Mouse (Mus musculus) stomach, embryonic 15.5 days (tissue): ENCODE measurements around the gene 9130213A22Rik. TPM values are rescaled to one million over a fixed set of nuclear protein-coding genes. Genes with fewer than 3 reads are reported as not detected.
A peak's percentile ranks its signal among the peaks of the same experiment; 100 is the strongest.

Source experiments
- ATAC-seq: fragments of 200-750 bp; cut with Nextera tagmentation; 2 replicates; pipeline ENCODE4 v1.8.0; 2017; ENCODE audit warnings: low read depth, moderate number of reproducible peaks, moderate TSS enrichment; ENCODE audit not compliant: insufficient read depth, low FRiP score
- H3K27ac ChIP-seq: fragments of 300-500 bp; sonication (generic); 2 replicates; pipeline ENCODE4 v1.5.1; 2015; ENCODE audit warnings: mild to moderate bottlenecking, inconsistent platforms
- H3K27me3 ChIP-seq: fragments of 300-500 bp; sonication (generic); replicated peaks from 2 replicates; pipeline ENCODE4 v1.6.1; 2015; ENCODE audit warnings: inconsistent platforms
- H3K36me3 ChIP-seq: fragments of 300-500 bp; sonication (generic); 2 replicates; pipeline ENCODE4 v1.6.1; 2015; ENCODE audit warnings: inconsistent platforms
- H3K4me1 ChIP-seq: fragments of 300-500 bp; sonication (generic); 2 replicates; pipeline ENCODE4 v1.6.1; 2015; ENCODE audit warnings: inconsistent platforms
- H3K4me2 ChIP-seq: fragments of 300-500 bp; sonication (generic); 2 replicates; pipeline ENCODE4 v1.6.1; 2015; ENCODE audit warnings: mild to moderate bottlenecking, inconsistent platforms
- H3K4me3 ChIP-seq: fragments of 300-500 bp; sonication (generic); replicated peaks from 2 replicates; pipeline ENCODE4 v1.5.1; 2015; ENCODE audit warnings: inconsistent platforms
- H3K9ac ChIP-seq: fragments of 300-500 bp; sonication (generic); 2 replicates; pipeline ENCODE4 v1.6.1; 2015; ENCODE audit warnings: inconsistent platforms
- H3K9me3 ChIP-seq: fragments of 300-500 bp; sonication (generic); 2 replicates; pipeline ENCODE4 v1.6.1; 2016; ENCODE audit warnings: inconsistent platforms
- WGBS: fragments of 180-500 bp; shearing (Covaris S2); methylation state at CpG from one replicate; pipeline ENCODE4 v1.1.7; 2015; 5-methylcytosine and 5-hydroxymethylcytosine counted together
- polyA plus RNA-seq: library from polyadenylated mRNA; unstranded; fragments of >200 nt; fragmentation: Nextera tagmentation; extraction: Ambion mirVana; gene quantifications from 2 replicates; pipeline ENCODE4 v1.2.1, GENCODE M21; 2015

9130213A22Rik gene
- polyA plus RNA-seq, 1 experiment from 2014 or later: 0.37 TPM

DNA sequence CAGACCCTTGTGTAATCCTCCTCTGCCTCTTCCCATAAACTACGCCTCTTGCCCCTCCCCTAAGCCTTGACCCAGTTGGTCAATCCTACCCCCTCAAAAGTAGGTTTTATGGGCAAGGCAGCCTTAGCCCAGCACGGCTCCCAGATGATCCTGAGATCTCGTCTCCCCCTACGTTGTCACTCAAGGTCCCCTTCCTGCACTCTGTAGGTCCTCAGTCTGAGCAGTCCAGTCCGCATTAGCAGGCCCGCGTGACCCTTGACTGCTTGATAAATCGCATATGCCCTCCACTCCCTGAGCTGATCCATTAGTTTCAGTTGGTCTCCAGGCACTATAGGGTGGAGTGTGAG lies 12.2 kb upstream of the 9130213A22Rik start:
- H3K4me2 ChIP-seq: peak overlapping the region; percentile 82
- WGBS: 27% methylated on average over 8 of the region's 8 CpGs
- no peaks in the 10 kb centered on the region for H3K36me3 ChIP-seq
- no peaks in the 10 kb centered on the region; the same call in 1 of the 2 replicates for H3K27me3 ChIP-seq
- no peak; the same call in 1 of the 2 replicates for ATAC-seq
- H3K9me3 ChIP-seq: no peaks in the 10 kb centered on the region
- H3K9ac ChIP-seq: no peak overlapping the region
- no peak overlapping the region for H3K27ac ChIP-seq
- peaks cover 15% of the 10 kb centered on the region for H3K4me1 ChIP-seq
- peak overlapping the region; percentile 44 for H3K4me3 ChIP-seq

DNA sequence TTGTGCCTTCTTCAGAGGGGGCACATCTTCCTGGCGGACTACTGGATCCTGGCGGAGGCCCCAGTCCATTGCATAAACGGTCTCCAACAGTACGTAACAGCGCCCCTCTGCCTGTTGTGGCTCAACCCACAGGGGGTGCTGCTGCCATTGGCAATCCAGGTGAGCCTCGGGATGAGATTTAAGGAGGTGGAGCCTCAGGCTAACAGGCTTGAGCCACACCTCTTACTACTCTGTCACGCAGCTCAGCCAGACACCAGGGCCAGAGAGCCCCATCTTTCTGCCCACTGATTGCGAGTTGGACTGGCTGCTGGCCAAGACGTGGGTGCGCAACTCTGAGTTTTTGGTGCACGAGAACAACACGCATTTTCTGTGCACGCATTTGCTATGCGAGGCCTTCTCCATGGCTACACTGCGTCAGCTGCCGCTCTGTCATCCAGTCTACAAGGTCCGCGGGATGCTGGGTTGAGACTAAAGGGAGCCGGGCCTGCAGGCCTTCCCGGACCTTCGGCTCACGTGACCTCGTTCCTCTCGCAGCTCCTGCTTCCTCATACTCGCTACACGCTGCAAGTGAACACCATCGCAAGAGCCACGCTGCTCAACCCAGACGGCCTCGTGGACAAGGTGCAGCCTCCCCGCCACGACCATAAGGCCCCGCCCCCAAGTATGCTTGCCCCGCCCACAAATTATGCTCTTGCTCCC lies 11.7 kb upstream of the 9130213A22Rik start:
- Histone ChIP-seq H3K27me3 (no peaks in the 10 kb centered on the region; the same call in 1 of the 2 replicates), H3K9me3 (no peaks in the 10 kb centered on the region), H3K27ac (no peak overlapping the region), H3K36me3 (no peaks in the 10 kb centered on the region), H3K9ac (peak overlapping the region; percentile 2; the same call in 1 of the 2 replicates), H3K4me1 (peaks cover 15% of the 10 kb centered on the region), H3K4me2 (peak overlapping the region; percentile 82), H3K4me3 (peak overlapping the region; percentile 44)
- ATAC-seq: peak; percentile 79
- 2% methylated on average over 34 of the region's 34 CpGs for WGBS

GRCm38 (mm10) chr11:69133566-69133922 lies 11.2 kb upstream of the 9130213A22Rik start:
- WGBS: 18% methylated on average over 5 of the region's 5 CpGs
- Histone ChIP-seq H3K4me1 (peaks cover 15% of the 10 kb centered on the region), H3K9me3 (no peaks in the 10 kb centered on the region), H3K9ac (peak overlapping the region; percentile 2; the same call in 1 of the 2 replicates), H3K4me3 (peak overlapping the region; percentile 44), H3K27ac (no peak overlapping the region), H3K27me3 (no peaks in the 10 kb centered on the region; the same call in 1 of the 2 replicates), H3K36me3 (no peaks in the 10 kb centered on the region), H3K4me2 (peak overlapping the region; percentile 82)
- ATAC-seq: no peak

DNA sequence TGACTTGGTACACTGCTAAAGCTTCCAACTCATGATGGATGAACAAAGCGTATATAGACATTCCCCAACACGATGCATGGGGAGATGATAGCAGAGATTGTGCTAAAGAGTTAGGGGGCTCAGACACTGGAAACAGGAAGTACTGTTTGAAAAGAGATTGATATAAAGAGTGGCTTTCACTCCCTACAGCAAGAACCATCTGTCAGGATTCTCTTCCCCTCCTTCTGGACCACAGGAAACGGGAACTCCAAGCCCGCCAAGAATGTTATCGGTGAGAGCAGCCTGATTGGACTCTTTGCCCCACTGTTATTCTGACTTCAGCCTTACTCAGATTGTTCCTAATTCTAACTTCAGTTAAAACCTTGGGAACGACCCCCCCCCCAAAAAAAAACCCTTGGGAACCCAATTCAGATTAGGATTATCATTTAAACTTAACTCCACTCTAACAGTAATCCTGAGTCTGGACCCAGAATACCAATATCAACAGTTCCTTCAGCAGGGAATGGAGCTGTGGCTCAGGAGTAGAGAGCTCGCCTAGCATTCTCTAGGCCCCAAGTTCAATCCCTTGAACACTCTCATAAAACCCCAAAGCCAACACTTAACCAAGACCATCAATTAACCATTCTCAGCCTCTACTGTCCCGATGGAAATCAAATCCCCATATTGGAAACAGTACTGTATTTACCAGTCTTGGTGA lies 6.2 kb upstream of the 9130213A22Rik start:
- Histone ChIP-seq H3K9ac (no peak overlapping the region), H3K36me3 (no peaks in the 10 kb centered on the region), H3K4me3 (no peak overlapping the region), H3K4me2 (no peak overlapping the region), H3K27me3 (no peaks in the 10 kb centered on the region; the same call in 1 of the 2 replicates), H3K27ac (no peak overlapping the region), H3K9me3 (no peaks in the 10 kb centered on the region), H3K4me1 (0 out of 2 replicates have a peak, but pooled peaks cover 9% of the 10 kb centered on the region)
- no peak for ATAC-seq
- 59% methylated on average over 8 of the region's 8 CpGs for WGBS

DNA sequence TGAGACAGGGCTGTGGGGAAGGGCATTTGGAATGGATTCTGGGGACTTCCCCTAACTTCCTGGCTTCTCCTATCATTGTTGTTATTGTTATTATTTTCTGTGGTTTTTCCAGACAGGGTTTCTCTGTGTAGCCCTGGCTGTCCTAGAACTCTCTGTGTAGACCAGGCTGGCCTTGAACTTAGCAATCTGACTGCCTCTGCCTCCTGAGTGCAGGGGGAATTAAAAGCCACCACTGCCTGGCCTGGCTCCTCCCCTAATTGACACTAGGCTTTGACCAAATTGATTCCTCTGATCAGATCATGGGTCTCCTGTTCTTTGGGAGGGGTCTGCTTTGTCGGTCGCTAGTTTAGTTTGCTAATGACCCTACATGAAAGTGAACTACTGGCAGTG lies 4.3 kb upstream of the 9130213A22Rik start:
- Histone ChIP-seq H3K9ac (no peak overlapping the region), H3K27me3 (no peaks in the 10 kb centered on the region), H3K9me3 (no peaks in the 10 kb centered on the region), H3K4me2 (peak overlapping the region; percentile 92), H3K4me3 (0 out of 2 replicates have a peak overlapping the region, but pooled peaks have one; percentile 62), H3K27ac (no peak overlapping the region), H3K4me1 (peaks cover 11% of the 10 kb centered on the region; the same call in 1 of the 2 replicates), H3K36me3 (no peaks in the 10 kb centered on the region)
- WGBS: 46% methylated on average over 2 of the region's 2 CpGs
- ATAC-seq: no peak

DNA sequence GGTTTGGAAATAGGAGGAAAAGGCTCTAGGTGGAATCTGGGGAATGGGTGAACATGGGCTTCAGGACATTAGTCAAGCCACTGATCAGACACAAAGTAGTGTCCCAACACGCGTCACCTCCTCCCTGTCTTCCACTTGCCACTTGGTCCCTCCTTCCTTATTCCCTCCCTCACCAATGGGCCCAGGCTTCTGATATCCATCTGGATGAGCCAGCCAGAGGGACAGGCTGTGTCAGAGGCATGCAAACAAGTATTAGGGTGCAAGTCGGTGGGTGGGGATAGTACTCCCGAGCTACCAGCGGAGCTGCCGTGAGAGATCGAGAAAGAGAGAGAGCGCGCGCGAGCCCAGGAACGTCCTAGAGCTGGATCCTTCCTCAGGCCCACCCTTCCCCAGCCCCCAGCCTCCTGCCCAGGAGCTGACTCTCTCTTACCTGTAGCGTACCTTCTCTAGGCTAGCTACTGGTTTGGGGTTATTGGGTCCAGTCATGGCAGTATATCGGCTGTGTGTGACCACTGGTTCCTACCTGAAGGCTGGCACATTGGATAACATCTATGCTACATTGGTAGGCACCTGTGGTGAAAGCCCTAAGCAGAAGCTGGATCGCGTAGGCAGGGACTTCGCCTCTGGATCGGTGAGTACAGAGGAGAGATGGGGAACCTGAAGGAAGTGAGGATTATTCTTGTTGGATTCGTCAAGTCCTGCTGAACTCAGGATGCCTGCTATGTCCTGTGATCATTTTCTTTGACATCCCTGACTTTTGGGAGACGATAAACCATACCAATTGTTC lies 3.7 kb upstream of the 9130213A22Rik start:
- no peak for ATAC-seq
- H3K36me3 ChIP-seq: no peaks in the 10 kb centered on the region

GRCm38 (mm10) chr11:69125852-69125918 lies 3.3 kb upstream of the 9130213A22Rik start, which contains the start of gene Aloxe3:
TSS of gene Aloxe3 (plus strand) at chr11:69125896.
- no peaks in the 10 kb centered on the region for H3K36me3 ChIP-seq
- H3K4me3 ChIP-seq: peak within 1 kb of the TSS; percentile 62
- H3K27ac ChIP-seq: peak within 1 kb of the TSS; percentile 76; the same call in 1 of the 2 replicates
- H3K4me2 ChIP-seq: peak within 1 kb of the TSS; percentile 92
- peaks cover 21% of the 10 kb centered on the region for H3K4me1 ChIP-seq
- ATAC-seq: no peak
- peak within 1 kb of the TSS; percentile 30; the same call in 1 of the 2 replicates for H3K9ac ChIP-seq
- WGBS: 5% methylated on average over 3 of the region's 3 CpGs
- H3K9me3 ChIP-seq: no peaks in the 10 kb centered on the region
- H3K27me3 ChIP-seq: no peaks in the 10 kb centered on the region

More for the DNA sequence above, 3.7 kb upstream of the 9130213A22Rik start:
- 13% methylated on average over 20 of the region's 20 CpGs for WGBS
- Histone ChIP-seq H3K4me2 (peak overlapping the region; percentile 92), H3K4me3 (peak overlapping the region; percentile 62), H3K9ac (peak overlapping the region; percentile 30; the same call in 1 of the 2 replicates), H3K27ac (peak overlapping the region; percentile 76; the same call in 1 of the 2 replicates), H3K9me3 (no peaks in the 10 kb centered on the region), H3K27me3 (no peaks in the 10 kb centered on the region), H3K4me1 (peaks cover 17% of the 10 kb centered on the region; the same call in 1 of the 2 replicates)

DNA sequence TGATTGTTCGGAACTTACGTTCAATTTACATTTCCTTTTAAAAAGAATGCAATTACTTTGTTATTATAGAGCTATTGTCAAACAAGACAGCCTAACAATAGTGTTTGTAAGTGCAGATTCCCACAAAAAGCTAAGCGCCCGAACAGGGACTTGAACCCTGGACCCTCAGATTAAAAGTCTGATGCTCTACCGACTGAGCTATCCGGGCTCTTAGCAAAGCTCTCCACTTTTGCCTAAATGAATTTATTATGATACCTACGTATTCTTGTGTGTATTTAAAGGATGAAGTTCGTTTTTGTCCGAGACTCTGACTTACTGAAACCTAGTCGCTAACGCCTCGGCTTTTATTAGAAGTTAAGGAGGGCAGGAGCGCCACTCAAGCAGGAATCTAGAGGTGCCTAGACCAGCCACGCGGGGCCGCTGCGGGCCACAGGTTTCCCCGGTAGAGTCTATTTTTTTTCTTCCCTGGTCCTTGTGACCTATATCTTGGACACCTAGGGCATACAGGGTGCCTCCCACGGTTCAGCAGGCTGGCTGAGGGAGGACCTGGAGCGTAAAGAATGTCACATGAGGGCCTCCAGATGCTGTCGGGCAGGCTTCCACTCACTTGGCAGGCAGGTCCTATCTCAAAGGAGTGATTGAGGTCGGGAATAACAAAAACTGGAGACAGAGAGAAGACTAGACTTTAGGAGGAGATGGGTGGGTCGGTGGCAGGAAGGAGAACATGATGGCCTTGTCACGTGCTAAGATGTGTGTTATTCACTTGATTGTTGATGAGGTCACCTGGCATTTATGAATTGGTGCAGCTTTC lies 2.9 kb upstream of the 9130213A22Rik start:
- Histone ChIP-seq H3K4me2 (peak overlapping the region; percentile 92), H3K9me3 (no peaks in the 10 kb centered on the region), H3K9ac (peak overlapping the region; percentile 30; the same call in 1 of the 2 replicates), H3K27ac (peak overlapping the region; percentile 76; the same call in 1 of the 2 replicates), H3K4me1 (peaks cover 24% of the 10 kb centered on the region), H3K4me3 (peak overlapping the region; percentile 62), H3K36me3 (no peaks in the 10 kb centered on the region), H3K27me3 (no peaks in the 10 kb centered on the region)
- peak; percentile 34 for ATAC-seq
- under 1% methylated on average over 24 of the region's 24 CpGs for WGBS

- Histone ChIP-seq H3K4me1 (peaks cover 30% of the 10 kb centered on the region), H3K4me2 (peak overlapping the region; percentile 95), H3K9me3 (no peaks in the 10 kb centered on the region), H3K27me3 (no peaks in the 10 kb centered on the region), H3K27ac (peak overlapping the region; percentile 80; the same call in 1 of the 2 replicates), H3K9ac (no peak overlapping the region), H3K36me3 (no peaks in the 10 kb centered on the region), H3K4me3 (no peak overlapping the region; the same call in 1 of the 2 replicates)
- 0% methylated on average over 3 of the region's 3 CpGs for WGBS
- no peak; the same call in 1 of the 2 replicates for ATAC-seq
These were observed 2.1 kb upstream of the 9130213A22Rik start for GRCm38 (mm10) chr11:69124498-69124847.

- peak overlapping the region; percentile 57; the same call in 1 of the 2 replicates for H3K9ac ChIP-seq
- peak overlapping the region; percentile 82 for H3K4me3 ChIP-seq
- peaks cover 35% of the 10 kb centered on the region for H3K4me1 ChIP-seq
- no peaks in the 10 kb centered on the region for H3K9me3 ChIP-seq
- no peaks in the 10 kb centered on the region for H3K36me3 ChIP-seq
- peak overlapping the region; percentile 95 for H3K4me2 ChIP-seq
- H3K27me3 ChIP-seq: no peaks in the 10 kb centered on the region
- WGBS: under 1% methylated on average over 31 of the region's 31 CpGs
- peak; percentile 59 for ATAC-seq
- H3K27ac ChIP-seq: peak overlapping the region; percentile 80
These were observed 1.5 kb upstream of the 9130213A22Rik start for GRCm38 (mm10) chr11:69123693-69124497.
